Mouse (Mus musculus) embryonic facial prominence, embryonic 15.5 days (tissue): ENCODE measurements at regions not wholly inside any gene's neighbourhood (a gene's known extent, or its start where the extent isn't known, plus 50 kb on each side); places are given as distances from the start of the nearest gene placed in this dataset.

Source experiments
- ATAC-seq: fragments of 200-750 bp; cut with Nextera tagmentation; 2 replicates; pipeline ENCODE4 v1.8.0; 2017; ENCODE audit warnings: low read depth, moderate TSS enrichment; ENCODE audit not compliant: insufficient number of reproducible peaks, low FRiP score, low TSS enrichment
- H3K27ac ChIP-seq: fragments of 300-500 bp; sonication (generic); replicated peaks from 2 replicates; pipeline ENCODE4 v1.5.1; 2015; ENCODE audit warnings: mild to moderate bottlenecking, inconsistent platforms
- H3K27me3 ChIP-seq: fragments of 300-500 bp; sonication (generic); 2 replicates; pipeline ENCODE4 v1.6.1; 2015; ENCODE audit warnings: inconsistent platforms
- H3K36me3 ChIP-seq: fragments of 300-500 bp; sonication (generic); 2 replicates; pipeline ENCODE4 v1.6.1; 2015; ENCODE audit warnings: mild to moderate bottlenecking, inconsistent platforms
- H3K4me1 ChIP-seq: fragments of 300-500 bp; sonication (generic); 2 replicates; pipeline ENCODE4 v1.6.1; 2015; ENCODE audit warnings: inconsistent platforms
- H3K4me2 ChIP-seq: fragments of 300-500 bp; sonication (generic); replicated peaks from 2 replicates; pipeline ENCODE4 v1.6.1; 2015; ENCODE audit warnings: mild to moderate bottlenecking, inconsistent platforms
- H3K4me3 ChIP-seq: fragments of 300-500 bp; sonication (generic); replicated peaks from 2 replicates; pipeline ENCODE4 v1.5.1; 2015; ENCODE audit warnings: mild to moderate bottlenecking, inconsistent platforms
- H3K9ac ChIP-seq: fragments of 300-500 bp; sonication (generic); 2 replicates; pipeline ENCODE4 v1.6.1; 2015; ENCODE audit warnings: inconsistent platforms
- H3K9me3 ChIP-seq: fragments of 300-500 bp; sonication (generic); replicated peaks from 2 replicates; pipeline ENCODE4 v1.6.1; 2016; ENCODE audit warnings: inconsistent platforms
- WGBS: fragments of 180-500 bp; shearing (Covaris S2); methylation state at CpG from one replicate; pipeline ENCODE4 v1.1.7; 2015; 5-methylcytosine and 5-hydroxymethylcytosine counted together

DNA sequence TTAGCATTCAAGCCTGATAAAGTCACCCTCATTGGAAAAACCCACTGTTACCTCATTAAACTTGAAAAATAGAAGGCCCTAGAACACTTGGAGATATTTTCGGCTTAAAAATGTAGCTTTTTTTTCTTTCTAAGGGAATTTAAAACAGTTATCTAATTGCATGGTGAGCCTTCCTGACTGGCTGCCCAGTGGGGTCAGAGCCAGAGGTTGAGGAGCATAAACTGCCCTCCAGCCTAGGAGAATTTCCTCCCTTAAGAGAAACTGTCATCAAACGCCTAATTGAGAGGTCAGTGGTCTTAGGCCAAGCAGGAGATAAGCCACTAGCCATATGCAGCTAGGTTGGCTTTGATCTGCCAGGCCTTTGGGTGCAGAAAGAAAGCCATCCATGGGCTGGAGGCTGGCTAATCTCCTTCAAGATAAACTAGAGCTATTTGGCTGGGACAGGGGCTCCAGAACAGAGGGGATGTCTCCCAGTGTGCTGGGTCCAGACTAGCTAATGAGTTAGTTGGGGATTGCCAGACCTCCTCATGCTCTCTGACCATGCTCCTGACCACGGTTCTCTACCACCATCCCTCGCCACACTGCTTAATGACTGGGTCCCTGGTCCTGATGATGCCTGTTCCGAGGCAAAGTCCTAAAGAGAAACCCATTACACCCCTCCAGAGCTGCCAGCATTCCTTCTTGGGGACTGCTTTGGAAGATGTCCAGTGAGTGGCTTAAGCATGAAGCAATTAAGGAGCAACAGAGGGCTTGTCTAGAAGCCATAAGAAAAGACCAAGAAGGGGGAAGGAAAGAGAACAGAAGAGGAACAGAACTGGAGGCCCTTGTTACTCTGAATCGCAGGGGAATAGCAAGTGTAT is 199.2 kb downstream of the Wdr11 start:
- no peak overlapping the region for H3K9ac ChIP-seq
- no peak for ATAC-seq
- 64% methylated on average over 6 of the region's 6 CpGs for WGBS
- no peaks in the 10 kb centered on the region for H3K36me3 ChIP-seq
- no peak overlapping the region for H3K4me2 ChIP-seq
- no peaks in the 10 kb centered on the region for H3K27me3 ChIP-seq
- no peak overlapping the region for H3K4me3 ChIP-seq
- H3K27ac ChIP-seq: no peak overlapping the region
- H3K4me1 ChIP-seq: peaks cover 13% of the 10 kb centered on the region
- no peaks in the 10 kb centered on the region for H3K9me3 ChIP-seq

DNA sequence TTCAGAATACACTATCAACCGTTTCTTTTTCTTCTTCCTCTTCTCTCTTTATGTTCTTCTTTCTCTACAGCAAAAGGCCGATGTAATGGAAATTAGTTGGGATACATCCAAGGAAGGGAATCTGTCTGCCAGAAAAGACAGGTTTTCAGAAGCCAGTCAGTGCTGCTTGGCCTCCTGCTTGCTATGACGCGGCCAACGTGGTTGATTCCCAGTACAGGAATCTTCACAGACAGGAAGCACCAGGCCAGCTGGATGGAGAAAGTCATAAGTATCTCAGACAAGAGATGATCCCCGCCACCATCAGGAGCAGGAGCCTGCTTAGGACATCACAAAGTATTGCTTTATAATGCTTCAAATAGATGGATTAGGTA is 199.8 kb downstream of the Wdr11 start:
- ATAC-seq: no peak
- H3K36me3 ChIP-seq: no peaks in the 10 kb centered on the region

DNA sequence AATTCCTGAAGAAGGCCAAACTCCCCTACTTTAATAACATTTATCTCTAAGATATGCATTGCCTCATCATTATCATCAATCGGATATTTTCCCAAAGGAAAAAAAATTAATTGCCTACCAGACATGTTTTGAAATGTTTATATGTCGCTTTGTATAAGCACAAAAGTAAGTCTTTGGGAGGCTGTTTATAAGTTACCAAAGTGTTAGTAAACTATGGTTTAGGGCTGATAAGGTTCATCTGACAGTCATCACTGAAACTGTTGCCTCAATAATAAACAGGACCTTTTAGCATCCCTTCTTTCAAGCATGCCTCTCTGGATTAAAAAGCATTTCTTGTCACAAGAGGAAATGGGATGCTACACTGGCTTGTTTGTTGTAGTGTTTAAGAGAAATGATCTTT is 202.1 kb downstream of the Wdr11 start:
- Histone ChIP-seq H3K9ac (no peak overlapping the region), H3K4me2 (no peak overlapping the region), H3K4me1 (peaks cover 13% of the 10 kb centered on the region), H3K36me3 (no peaks in the 10 kb centered on the region), H3K9me3 (no peaks in the 10 kb centered on the region), H3K4me3 (no peak overlapping the region), H3K27me3 (no peaks in the 10 kb centered on the region), H3K27ac (no peak overlapping the region)
- 80% methylated on average over 2 of the region's 2 CpGs for WGBS
- ATAC-seq: no peak

More for the DNA sequence above, 199.8 kb downstream of the Wdr11 start:
- H3K9me3 ChIP-seq: no peaks in the 10 kb centered on the region
- 0 out of 2 replicates have a peak overlapping the region, but pooled peaks have one; percentile 17 for H3K27ac ChIP-seq
- no peak overlapping the region for H3K4me2 ChIP-seq
- no peaks in the 10 kb centered on the region for H3K27me3 ChIP-seq
- no peak overlapping the region for H3K9ac ChIP-seq
- WGBS: 67% methylated on average over 6 of the region's 6 CpGs
- H3K4me1 ChIP-seq: peaks cover 13% of the 10 kb centered on the region
- no peak overlapping the region for H3K4me3 ChIP-seq

DNA sequence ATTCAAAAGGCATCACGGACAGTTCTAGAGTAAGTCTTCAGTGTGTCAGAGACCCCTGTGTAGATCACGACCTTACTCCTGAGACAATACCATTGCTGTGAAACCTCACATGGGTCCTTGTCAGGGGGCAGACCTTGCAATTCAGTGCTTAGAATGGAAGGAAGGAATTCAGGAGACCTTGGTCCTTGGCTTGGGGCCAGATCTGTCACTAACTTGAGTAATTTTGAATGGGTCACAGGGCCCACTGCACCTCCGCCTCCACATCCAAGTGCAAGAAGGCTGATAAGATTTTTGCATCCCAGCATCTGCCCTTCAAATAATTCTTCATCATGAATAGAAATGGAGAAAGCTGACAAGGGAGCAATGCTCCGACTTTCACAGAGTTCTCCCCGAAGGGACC is 202.6 kb downstream of the Wdr11 start:
- no peak overlapping the region for H3K4me2 ChIP-seq
- WGBS: 87% methylated on average over 5 of the region's 5 CpGs
- no peak overlapping the region for H3K9ac ChIP-seq
- no peaks in the 10 kb centered on the region for H3K9me3 ChIP-seq
- H3K4me3 ChIP-seq: no peak overlapping the region
- peaks cover 13% of the 10 kb centered on the region for H3K4me1 ChIP-seq
- ATAC-seq: no peak
- H3K36me3 ChIP-seq: no peaks in the 10 kb centered on the region
- H3K27ac ChIP-seq: no peak overlapping the region
- no peaks in the 10 kb centered on the region for H3K27me3 ChIP-seq

DNA sequence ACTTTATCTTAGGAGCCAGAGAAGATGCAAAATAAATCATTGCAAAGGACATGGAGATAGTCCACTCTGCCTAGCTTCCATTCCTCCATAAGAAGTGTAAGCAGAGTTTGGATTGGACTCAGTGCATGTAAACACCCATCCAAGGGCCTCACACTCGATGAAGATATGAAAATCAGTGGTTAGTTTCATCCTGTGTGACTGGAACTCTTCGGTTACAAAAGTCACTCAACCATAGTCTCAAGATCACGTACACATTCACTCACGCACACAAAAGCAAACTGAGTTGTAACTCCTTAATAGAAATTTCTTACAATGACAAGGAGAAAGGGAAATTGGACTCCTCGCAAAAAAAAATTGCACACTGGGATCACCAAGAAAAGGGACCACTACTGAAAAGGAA is 206.9 kb downstream of the Wdr11 start:
- no peak for ATAC-seq
- peaks cover 3% of the 10 kb centered on the region for H3K4me1 ChIP-seq
- 91% methylated on average over 5 of the region's 5 CpGs for WGBS

DNA sequence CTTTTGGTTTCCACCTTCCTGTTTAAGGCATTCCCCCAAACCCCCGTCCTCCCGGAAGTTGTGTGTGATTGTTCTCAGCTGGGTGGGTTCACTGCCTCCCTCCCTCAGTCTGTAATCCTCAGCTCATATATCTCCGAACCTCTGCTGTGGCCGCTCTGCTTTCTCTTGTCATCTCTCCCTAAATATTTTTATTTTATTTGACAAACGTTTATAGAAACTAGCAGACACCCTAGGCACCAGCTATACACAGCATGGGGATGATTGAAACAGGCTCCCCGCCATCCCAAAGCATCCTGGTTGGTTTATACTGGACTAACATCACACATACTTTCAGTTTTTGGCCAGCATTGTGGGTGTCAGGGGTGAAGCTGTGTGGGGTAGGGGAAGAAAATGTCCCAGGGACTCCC is 208.8 kb downstream of the Wdr11 start:
- Histone ChIP-seq H3K4me3 (no peak overlapping the region), H3K9me3 (no peaks in the 10 kb centered on the region), H3K4me2 (no peak overlapping the region), H3K36me3 (no peaks in the 10 kb centered on the region), H3K27ac (0 out of 2 replicates have a peak overlapping the region, but pooled peaks have one; percentile 2), H3K9ac (no peak overlapping the region), H3K4me1 (peaks cover 3% of the 10 kb centered on the region), H3K27me3 (no peaks in the 10 kb centered on the region)
- no peak for ATAC-seq
- 38% methylated on average over 6 of the region's 6 CpGs for WGBS

More for the DNA sequence above, 206.9 kb downstream of the Wdr11 start:
- Histone ChIP-seq H3K9me3 (no peaks in the 10 kb centered on the region), H3K27me3 (no peaks in the 10 kb centered on the region), H3K27ac (no peak overlapping the region), H3K4me2 (no peak overlapping the region), H3K36me3 (no peaks in the 10 kb centered on the region), H3K4me3 (no peak overlapping the region), H3K9ac (no peak overlapping the region)

DNA sequence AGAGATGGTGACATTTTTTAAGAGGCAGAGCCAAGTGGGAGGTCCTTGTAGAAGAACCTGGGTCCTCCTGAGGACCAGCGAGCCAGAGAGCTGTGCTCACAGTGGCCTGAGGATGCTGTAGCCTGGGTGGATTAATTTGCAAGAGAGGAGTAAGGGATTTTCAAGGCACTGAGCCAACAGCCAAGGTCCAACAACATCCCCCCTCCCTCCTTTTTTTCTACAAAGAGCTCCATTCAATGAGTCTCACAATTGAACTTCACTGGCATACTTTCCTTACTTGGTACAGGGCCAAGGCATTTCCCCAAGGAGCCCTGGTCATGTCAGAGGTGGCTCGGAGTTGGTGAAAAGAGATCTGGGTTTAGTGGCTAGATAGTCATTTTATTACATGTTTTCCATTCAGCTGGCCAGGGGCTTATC is 209.8 kb downstream of the Wdr11 start:
- 43% methylated on average over 2 of the region's 2 CpGs for WGBS
- H3K4me2 ChIP-seq: no peak overlapping the region
- no peaks in the 10 kb centered on the region for H3K36me3 ChIP-seq
- H3K9me3 ChIP-seq: no peaks in the 10 kb centered on the region
- no peak overlapping the region for H3K9ac ChIP-seq
- no peak for ATAC-seq
- no peaks in the 10 kb centered on the region for H3K27me3 ChIP-seq
- H3K27ac ChIP-seq: no peak overlapping the region
- H3K4me1 ChIP-seq: peaks cover 3% of the 10 kb centered on the region
- H3K4me3 ChIP-seq: no peak overlapping the region

DNA sequence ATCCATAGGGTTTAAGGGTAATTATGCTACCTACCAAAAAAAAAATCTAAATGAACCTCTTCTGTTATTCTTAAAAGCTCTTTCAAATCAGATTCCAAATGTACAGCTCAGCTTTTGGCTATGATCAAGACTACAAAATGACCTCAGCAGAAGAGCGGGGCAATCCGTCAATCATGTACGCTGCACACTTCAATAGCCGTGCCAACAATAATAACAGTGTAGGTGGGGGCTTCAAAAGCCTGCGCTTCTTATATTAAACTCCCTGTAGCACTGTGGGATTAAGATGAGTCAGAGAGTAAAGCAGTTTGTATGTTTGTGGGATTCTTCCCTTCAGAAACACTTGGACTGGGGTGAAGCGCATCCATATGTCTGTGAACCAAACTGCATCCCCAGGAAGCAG is 210.5 kb downstream of the Wdr11 start:
- Histone ChIP-seq H3K36me3 (no peaks in the 10 kb centered on the region), H3K9me3 (no peaks in the 10 kb centered on the region), H3K4me2 (no peak overlapping the region), H3K4me3 (no peak overlapping the region), H3K9ac (no peak overlapping the region), H3K27me3 (no peaks in the 10 kb centered on the region), H3K4me1 (peaks cover 3% of the 10 kb centered on the region), H3K27ac (no peak overlapping the region)
- 58% methylated on average over 6 of the region's 6 CpGs for whole genome bisulfite sequencing
- ATAC-seq: no peak; the same call in 1 of the 2 replicates

DNA sequence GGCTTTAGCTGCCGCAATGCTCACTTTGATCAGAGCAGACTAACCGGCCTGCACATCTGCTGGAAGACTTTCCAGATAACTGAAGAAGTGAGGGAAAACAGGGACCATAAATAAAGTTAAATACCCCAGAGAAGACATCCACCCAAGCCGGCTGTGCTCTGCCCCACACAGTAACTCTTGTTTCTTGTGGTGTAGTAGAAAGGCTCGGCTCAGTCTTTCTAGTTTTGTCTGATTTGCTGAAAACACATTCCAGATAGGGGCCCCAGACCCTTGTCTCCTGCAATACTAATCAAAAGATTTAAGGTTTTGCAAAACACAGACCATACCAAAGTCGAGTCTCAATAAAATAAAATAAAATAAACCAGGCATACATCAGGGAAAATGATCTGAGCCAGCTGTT is 213.7 kb downstream of the Wdr11 start:
- Histone ChIP-seq H3K9ac (no peak overlapping the region), H3K27ac (no peak overlapping the region), H3K4me2 (no peak overlapping the region), H3K4me3 (no peak overlapping the region), H3K4me1 (peaks cover 5% of the 10 kb centered on the region), H3K36me3 (no peaks in the 10 kb centered on the region), H3K9me3 (no peaks in the 10 kb centered on the region), H3K27me3 (no peaks in the 10 kb centered on the region)
- 44% methylated on average over 5 of the region's 5 CpGs for whole genome bisulfite sequencing
- no peak for ATAC-seq

DNA sequence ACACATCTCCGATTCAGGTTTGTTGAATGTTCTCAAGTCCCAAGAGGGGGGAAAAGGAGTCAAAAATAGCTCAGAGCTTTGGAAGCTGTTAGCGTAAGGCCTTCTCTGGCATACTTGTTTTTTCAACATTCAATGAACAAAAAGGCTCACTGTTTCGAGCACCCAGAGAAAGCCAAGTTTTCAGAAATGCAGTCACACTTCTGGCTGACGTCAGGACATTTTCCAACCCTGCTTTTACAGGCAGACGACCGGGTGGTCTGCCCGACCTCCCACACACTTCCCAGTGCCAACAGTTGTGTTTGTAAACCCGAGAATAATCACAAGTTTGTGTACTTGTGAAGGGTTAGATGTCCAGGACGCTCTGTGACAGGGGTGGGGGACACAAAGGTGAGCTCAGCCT is 218.5 kb downstream of the Wdr11 start:
- Histone ChIP-seq H3K27me3 (no peaks in the 10 kb centered on the region), H3K4me1 (0 out of 2 replicates have a peak, but pooled peaks cover 2% of the 10 kb centered on the region), H3K4me2 (no peak overlapping the region), H3K9me3 (no peaks in the 10 kb centered on the region), H3K36me3 (no peaks in the 10 kb centered on the region), H3K27ac (peak overlapping the region; percentile 55), H3K9ac (no peak overlapping the region), H3K4me3 (no peak overlapping the region)
- ATAC-seq: no peak; the same call in 1 of the 2 replicates
- WGBS: 41% methylated on average over 9 of the region's 9 CpGs

DNA sequence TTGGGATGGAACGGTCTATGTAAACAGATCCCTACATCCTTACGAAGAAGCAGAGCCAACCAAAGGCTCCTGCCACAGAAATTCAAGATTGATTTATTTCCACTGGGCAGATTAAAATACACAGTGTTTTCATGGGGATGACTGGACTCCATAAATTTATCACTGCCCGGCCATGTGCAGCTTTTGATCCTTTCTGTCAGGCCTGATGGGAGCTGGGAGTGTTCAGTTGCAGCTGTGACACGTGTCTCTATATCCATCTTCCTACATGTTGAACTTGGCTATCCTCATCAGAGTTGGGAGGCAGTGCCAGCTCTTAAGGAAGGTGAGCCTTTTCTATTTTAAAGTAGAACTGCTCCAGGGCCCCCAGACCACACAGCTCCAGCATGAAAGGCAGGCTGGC is 218.9 kb downstream of the Wdr11 start:
- H3K36me3 ChIP-seq: no peaks in the 10 kb centered on the region
- ATAC-seq: no peak
- H3K9ac ChIP-seq: no peak overlapping the region
- no peak overlapping the region for H3K4me2 ChIP-seq
- 0 out of 2 replicates have a peak, but pooled peaks cover 2% of the 10 kb centered on the region for H3K4me1 ChIP-seq
- H3K4me3 ChIP-seq: no peak overlapping the region
- H3K27me3 ChIP-seq: no peaks in the 10 kb centered on the region
- WGBS: 65% methylated on average over 4 of the region's 4 CpGs
- H3K9me3 ChIP-seq: no peaks in the 10 kb centered on the region
- H3K27ac ChIP-seq: peak overlapping the region; percentile 55
